Mouse (Mus musculus) midbrain, embryonic 16.5 days (tissue): ENCODE measurements at regions not wholly inside any gene's neighbourhood (a gene's known extent, or its start where the extent isn't known, plus 50 kb on each side); places are given as distances from the start of the nearest gene placed in this dataset.

Experiments
- ATAC-seq: fragments of 200-750 bp; cut with Nextera tagmentation; 2 replicates; pipeline ENCODE4 v1.8.0; 2017; ENCODE audit warnings: moderate TSS enrichment
- H3K27ac ChIP-seq: fragments of 300-500 bp; sonication (generic); 2 replicates; pipeline ENCODE4 v1.5.1; 2014; ENCODE audit warnings: mild to moderate bottlenecking, low read length, mixed read lengths
- H3K27me3 ChIP-seq: fragments of 300-500 bp; sonication (generic); 2 replicates; pipeline ENCODE4 v1.6.1; 2014; ENCODE audit warnings: low read depth, low read length, mixed read lengths; ENCODE audit not compliant: control insufficient read depth, insufficient read depth
- H3K36me3 ChIP-seq: fragments of 300-500 bp; sonication (generic); 2 replicates; pipeline ENCODE4 v1.6.1; 2014; ENCODE audit warnings: mild to moderate bottlenecking, low read length, moderate library complexity, mixed read lengths; ENCODE audit not compliant: control insufficient read depth, insufficient read depth
- H3K4me1 ChIP-seq: fragments of 300-500 bp; sonication (generic); 2 replicates; pipeline ENCODE4 v1.6.1; 2014; ENCODE audit warnings: mild to moderate bottlenecking, low read length, mixed read lengths; ENCODE audit not compliant: control insufficient read depth, insufficient read depth
- H3K4me2 ChIP-seq: fragments of 300-500 bp; sonication (generic); 2 replicates; pipeline ENCODE4 v1.6.1; 2014; ENCODE audit warnings: mild to moderate bottlenecking, low read length, mixed read lengths
- H3K4me3 ChIP-seq: fragments of 300-500 bp; sonication (generic); 2 replicates; pipeline ENCODE4 v1.5.1; 2014; ENCODE audit warnings: low read depth, mild to moderate bottlenecking, low read length, moderate library complexity, mixed read lengths
- H3K9ac ChIP-seq: fragments of 300-500 bp; sonication (generic); 2 replicates; pipeline ENCODE4 v1.6.1; 2014; ENCODE audit warnings: low read depth, low read length, mixed read lengths
- H3K9me3 ChIP-seq: fragments of 300-500 bp; sonication (generic); replicated peaks from 2 replicates; pipeline ENCODE4 v1.6.1; 2014; ENCODE audit warnings: mild to moderate bottlenecking, low read length, mixed read lengths; ENCODE audit not compliant: control insufficient read depth, poor library complexity, severe bottlenecking
- WGBS: fragments of 180-500 bp; shearing (Covaris S2); extraction: QIAGEN DNeasy Blood & Tissue Kit; methylation state at CpG from one replicate; pipeline ENCODE4 v1.1.7; 2014; 5-methylcytosine and 5-hydroxymethylcytosine counted together

- no peak overlapping the region for H3K4me2 ChIP-seq
- ATAC-seq = no peak
- 0 out of 2 replicates have a peak, but pooled peaks cover 3% of the 10 kb centered on the region for H3K4me1 ChIP-seq
- no peak overlapping the region for H3K27ac ChIP-seq
- no peak overlapping the region for H3K4me3 ChIP-seq
- no peaks in the 10 kb centered on the region for H3K27me3 ChIP-seq
- no peaks in the 10 kb centered on the region for H3K9me3 ChIP-seq
- WGBS = 94% methylated on average over 2 of the region's 2 CpGs
- no peaks in the 10 kb centered on the region for H3K36me3 ChIP-seq
- no peak overlapping the region for H3K9ac ChIP-seq
These were observed 66.0 kb upstream of the Dph5 start for GRCm38 (mm10) chr3:115821627-115822026.

DNA sequence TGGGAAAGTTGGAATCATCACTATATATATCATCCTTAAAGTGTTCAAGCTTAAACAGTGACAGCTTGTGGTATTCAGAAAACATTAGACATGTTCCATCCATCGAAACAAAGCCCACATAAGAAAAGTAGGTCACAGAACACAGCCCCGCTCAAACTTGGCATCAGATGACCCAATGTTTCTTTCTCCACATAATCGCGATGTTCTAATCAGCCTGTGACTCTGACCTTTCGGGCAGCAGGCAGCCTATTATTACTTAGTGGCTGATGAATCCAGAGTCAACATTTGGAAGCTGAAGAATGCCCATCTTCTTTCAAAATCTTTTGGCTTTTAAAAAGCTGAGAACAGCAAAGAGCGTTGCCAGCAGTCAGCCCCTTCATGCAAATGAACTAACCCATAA, 65.1 kb upstream of the Dph5 start:
- Histone ChIP-seq H3K9ac (no peak overlapping the region), H3K4me3 (no peak overlapping the region), H3K4me1 (0 out of 2 replicates have a peak, but pooled peaks cover 3% of the 10 kb centered on the region), H3K27me3 (no peaks in the 10 kb centered on the region), H3K4me2 (no peak overlapping the region), H3K9me3 (no peaks in the 10 kb centered on the region), H3K36me3 (no peaks in the 10 kb centered on the region), H3K27ac (no peak overlapping the region)
- WGBS = 53% methylated on average over 6 of the region's 6 CpGs
- ATAC-seq = no peak

GRCm38 (mm10) chr3:115823741-115824140, 63.9 kb upstream of the Dph5 start:
- Histone ChIP-seq H3K36me3 (no peaks in the 10 kb centered on the region), H3K4me1 (0 out of 2 replicates have a peak, but pooled peaks cover 3% of the 10 kb centered on the region), H3K4me2 (no peak overlapping the region), H3K27ac (no peak overlapping the region), H3K9me3 (no peaks in the 10 kb centered on the region), H3K27me3 (no peaks in the 10 kb centered on the region), H3K4me3 (no peak overlapping the region), H3K9ac (no peak overlapping the region)
- ATAC-seq = no peak
- WGBS = 92% methylated on average over 5 of the region's 5 CpGs

- Histone ChIP-seq H3K4me3 (no peak overlapping the region), H3K9ac (no peak overlapping the region), H3K36me3 (no peaks in the 10 kb centered on the region), H3K27ac (no peak overlapping the region), H3K4me2 (no peak overlapping the region), H3K27me3 (no peaks in the 10 kb centered on the region), H3K9me3 (no peaks in the 10 kb centered on the region), H3K4me1 (0 out of 2 replicates have a peak, but pooled peaks cover 3% of the 10 kb centered on the region)
- ATAC-seq = no peak
- WGBS = 67% methylated on average over 2 of the region's 2 CpGs
These were observed 62.8 kb upstream of the Dph5 start for GRCm38 (mm10) chr3:115824792-115825191.

DNA sequence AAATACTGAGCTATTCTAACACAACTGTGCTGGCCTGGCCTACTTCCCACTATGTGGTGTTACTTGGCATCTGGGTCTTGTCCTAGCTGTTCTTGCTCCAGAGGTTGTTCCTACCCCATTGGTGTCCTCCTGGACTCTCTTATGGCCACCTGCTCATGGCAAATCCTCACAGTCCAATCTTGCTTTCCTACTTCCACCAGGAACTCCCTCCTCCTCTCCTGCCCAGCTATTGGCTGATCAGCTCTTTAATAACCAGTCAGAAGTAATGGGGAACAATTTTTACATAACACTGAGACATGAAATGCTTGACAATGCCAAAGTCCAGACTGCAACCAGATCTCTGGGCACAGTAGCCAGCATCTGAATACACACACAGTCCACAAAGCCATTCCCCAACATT, 52.3 kb upstream of the Dph5 start:
- no peak overlapping the region for H3K4me3 ChIP-seq
- no peaks in the 10 kb centered on the region for H3K27me3 ChIP-seq
- no peaks in the 10 kb centered on the region for H3K9me3 ChIP-seq
- no peak overlapping the region for H3K4me2 ChIP-seq
- no peak for ATAC-seq
- no peak overlapping the region for H3K9ac ChIP-seq
- H3K27ac ChIP-seq = no peak overlapping the region
- no peaks in the 10 kb centered on the region for H3K36me3 ChIP-seq
- no peaks in the 10 kb centered on the region for H3K4me1 ChIP-seq

DNA sequence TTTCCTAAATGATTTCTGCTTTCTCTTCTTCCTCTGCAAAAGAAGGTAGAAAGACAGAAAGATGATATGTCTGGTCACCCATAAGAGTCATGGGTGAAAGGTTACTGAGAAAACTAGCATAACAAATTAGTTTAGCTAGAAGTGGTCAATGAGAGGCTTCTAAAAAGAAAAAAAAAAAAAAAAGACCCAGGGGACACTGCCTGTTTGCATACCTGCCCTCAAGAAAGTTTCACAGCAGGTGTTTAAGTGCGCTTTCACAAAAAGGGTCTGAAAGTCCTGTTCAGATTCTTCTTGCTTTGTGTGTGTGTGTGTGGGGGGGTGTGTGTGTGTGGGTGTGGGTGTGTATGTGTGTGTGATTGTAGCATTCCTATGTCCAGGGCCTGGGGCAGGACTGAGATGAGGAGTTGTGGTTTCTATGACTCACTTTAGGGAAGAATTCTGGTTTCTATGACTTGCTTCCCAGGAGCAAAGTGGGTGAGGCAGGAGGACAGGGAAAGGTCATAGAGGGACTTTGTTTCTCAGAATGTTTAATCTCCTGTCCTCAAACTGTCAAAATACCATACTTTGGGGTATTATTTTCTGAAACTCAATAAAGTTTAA, 49.9 kb upstream of the Dph5 start:
- Histone ChIP-seq H3K9ac (no peak overlapping the region), H3K27me3 (no peaks in the 10 kb centered on the region), H3K4me3 (no peak overlapping the region), H3K36me3 (no peaks in the 10 kb centered on the region), H3K27ac (no peak overlapping the region), H3K9me3 (no peaks in the 10 kb centered on the region), H3K4me1 (no peaks in the 10 kb centered on the region), H3K4me2 (no peak overlapping the region)
- ATAC-seq = no peak
- 92% methylated on average over 1 of the region's 1 CpGs for WGBS
